Mouse (Mus musculus) C2C12 (cell line): Measurements from ENCODE around the gene Syt14. TPM values are rescaled to one million over a fixed set of nuclear protein-coding genes. Genes with fewer than 3 reads are reported as not detected.

Experiments used
- H3K27me3 ChIP-seq: one replicate; pipeline ENCODE4 v1.6.1; 2011; ENCODE audit not compliant: control insufficient read depth, insufficient read depth, insufficient read length
- H3K36me3 ChIP-seq: one replicate; pipeline ENCODE4 v1.6.1; 2011; ENCODE audit not compliant: control insufficient read depth, insufficient read depth
- H3K4me3 ChIP-seq: one replicate; pipeline ENCODE4 v1.5.1; 2011; ENCODE audit warnings: mild to moderate bottlenecking, control low read depth; ENCODE audit not compliant: poor library complexity, insufficient read depth, severe bottlenecking
- H3K79me2 ChIP-seq: one replicate; pipeline ENCODE4 v1.6.1; 2011; ENCODE audit not compliant: control insufficient read depth, insufficient read depth
- H3K79me3 ChIP-seq: one replicate; pipeline ENCODE4 v1.6.1; 2011; ENCODE audit warnings: low read depth, control low read depth
- H3ac ChIP-seq: one replicate; pipeline ENCODE3; 2011; ENCODE audit warnings: low read depth; ENCODE audit not compliant: control insufficient read depth, insufficient read length
- CEBPB ChIP-seq: IDR thresholded peaks from one replicate; pipeline ENCODE4 v1.6.1; 2011; ENCODE audit warnings: low read depth, mild to moderate bottlenecking, control low read depth, moderate library complexity
- CTCF ChIP-seq: IDR thresholded peaks from one replicate; pipeline ENCODE4 v1.5.1; 2011; ENCODE audit not compliant: control insufficient read depth, insufficient read depth, insufficient read length
- FOSL1 ChIP-seq: IDR thresholded peaks from one replicate; pipeline ENCODE4 v1.8.0; 2011; ENCODE audit warnings: mild to moderate bottlenecking, low read length; ENCODE audit not compliant: poor library complexity, insufficient read depth, severe bottlenecking
- MAX ChIP-seq: IDR thresholded peaks from one replicate; pipeline ENCODE4 v1.6.1; 2011; ENCODE audit warnings: mild to moderate bottlenecking, control low read depth
- MYOD1 ChIP-seq: IDR thresholded peaks from one replicate; pipeline ENCODE4 v1.6.1; 2011; ENCODE audit warnings: low read depth; ENCODE audit not compliant: control insufficient read depth, insufficient read length
- MYOG ChIP-seq: IDR thresholded peaks from one replicate; pipeline ENCODE4 v1.6.1; 2011; ENCODE audit not compliant: control insufficient read depth, insufficient read length; ENCODE audit errors: extremely low read depth
- USF1 ChIP-seq: IDR thresholded peaks from one replicate; pipeline ENCODE4 v1.6.1; 2011; ENCODE audit warnings: low read depth, mild to moderate bottlenecking, control low read depth, moderate library complexity
- polyA plus RNA-seq: library from polyadenylated mRNA; unstranded; fragments of >200 nt; fragmentation: generic; extraction: Trizol; gene quantifications from one replicate; pipeline ENCODE4 v1.2.1, GENCODE M21; 2012; ENCODE audit warnings: missing spikeins

Syt14 gene
- polyA plus RNA-seq, 1 experiment, result not detected

DNA sequence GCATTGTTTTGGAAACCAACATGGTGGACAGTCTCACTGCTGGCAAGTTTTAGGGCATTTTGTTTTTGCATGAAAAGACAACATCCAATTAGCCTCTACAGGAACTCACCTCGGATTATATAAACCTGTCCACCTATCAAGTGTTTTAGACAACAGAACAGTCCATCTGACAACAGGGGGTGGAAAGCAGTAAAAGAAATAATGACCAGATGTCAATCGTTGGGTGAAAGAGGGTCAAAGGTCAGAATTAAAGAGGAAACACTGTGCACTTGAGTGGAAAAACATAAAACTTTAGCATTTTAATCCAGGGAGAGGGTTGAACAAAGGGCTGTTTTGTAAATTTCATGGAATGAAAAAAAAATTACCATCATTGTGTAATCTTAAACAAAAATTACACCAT is 136.8 kb downstream of the Syt14 start:
- TF ChIP-seq MYOD1 (no peak), MAX (no peak), CTCF (no peak), USF1 (no peak), MYOG (no peak), CEBPB (no peak), FOSL1 (no peak)
- no peak overlapping the region for H3K4me3 ChIP-seq
- no peaks in the 10 kb centered on the region for H3K79me3 ChIP-seq
- no peaks in the 10 kb centered on the region for H3K79me2 ChIP-seq
- no peaks in the 10 kb centered on the region for H3K27me3 ChIP-seq
- no peaks in the 10 kb centered on the region for H3K36me3 ChIP-seq
- no peak overlapping the region for H3ac ChIP-seq

DNA sequence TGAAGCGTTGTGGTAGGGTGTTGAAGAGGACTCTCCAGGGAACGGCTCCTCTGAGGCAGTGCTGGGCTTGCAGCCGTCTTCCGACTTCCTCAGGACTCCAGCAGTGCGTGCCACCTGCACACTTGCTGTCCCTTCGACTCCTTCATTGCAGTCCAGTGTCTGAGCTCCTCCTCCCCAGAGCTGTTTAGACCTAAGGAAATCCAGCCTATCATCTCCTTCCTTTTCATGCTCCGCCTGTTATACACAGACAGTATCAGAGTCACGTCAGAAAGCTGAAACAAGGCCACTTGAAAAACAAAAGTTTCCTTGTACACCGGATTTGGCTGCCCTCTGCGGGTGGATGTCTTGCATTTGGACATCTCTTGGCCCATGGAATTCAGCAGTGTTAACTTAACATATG is 138.4 kb downstream of the Syt14 start:
- Histone ChIP-seq H3K79me2 (no peaks in the 10 kb centered on the region), H3K79me3 (no peaks in the 10 kb centered on the region), H3K4me3 (no peak overlapping the region), H3ac (no peak overlapping the region), H3K36me3 (no peaks in the 10 kb centered on the region), H3K27me3 (no peaks in the 10 kb centered on the region)
- TF ChIP-seq CEBPB, result no peak
- no peak for TF ChIP-seq MYOD1
- TF ChIP-seq CTCF, result no peak
- TF ChIP-seq MYOG, result no peak
- no peak for TF ChIP-seq FOSL1
- no peak for TF ChIP-seq MAX
- no peak for TF ChIP-seq USF1

DNA sequence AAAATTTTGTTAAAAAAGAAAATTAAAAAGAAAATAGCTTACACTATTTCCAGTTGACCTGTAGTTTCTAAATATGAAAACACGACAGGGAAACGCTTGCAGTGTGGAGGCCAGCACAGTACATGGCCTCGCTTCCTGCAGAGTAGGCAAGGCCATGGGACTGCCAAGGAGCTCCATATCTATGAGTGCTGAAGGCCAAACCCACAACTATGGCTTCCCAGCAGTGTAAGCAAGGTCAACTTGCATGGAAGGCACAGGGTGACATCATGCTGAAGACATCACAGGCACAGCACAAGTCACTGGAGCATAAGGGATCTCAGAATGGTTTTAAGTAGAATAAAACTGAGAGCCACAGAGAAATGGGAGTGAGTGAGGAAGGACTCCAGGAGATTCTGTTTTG is 139.5 kb downstream of the Syt14 start:
- Histone ChIP-seq H3K27me3 (no peaks in the 10 kb centered on the region), H3K36me3 (no peaks in the 10 kb centered on the region), H3K4me3 (no peak overlapping the region), H3ac (no peak overlapping the region), H3K79me2 (no peaks in the 10 kb centered on the region), H3K79me3 (no peaks in the 10 kb centered on the region)
- TF ChIP-seq MYOD1, result no peak
- no peak for TF ChIP-seq MAX
- no peak for TF ChIP-seq USF1

DNA sequence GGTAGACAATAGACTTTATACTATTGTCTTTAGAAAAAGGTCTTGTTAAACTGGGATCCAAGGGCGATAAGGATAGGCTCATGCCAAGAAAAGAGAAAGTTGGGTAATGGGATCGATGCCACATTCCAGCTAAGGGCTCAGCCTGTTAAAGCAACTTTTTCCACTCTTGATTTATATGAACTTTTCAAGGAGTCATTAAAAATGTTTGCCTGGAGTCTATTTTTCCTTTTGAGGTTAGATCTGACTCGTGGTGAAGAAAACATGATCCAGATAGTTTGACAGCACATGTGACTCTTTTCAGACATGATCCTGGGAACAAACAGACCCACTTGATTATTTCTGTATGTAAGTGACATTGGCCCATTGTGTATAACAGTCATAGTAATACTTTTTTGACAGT is 144.9 kb downstream of the Syt14 start:
- TF ChIP-seq CTCF (no peak), FOSL1 (no peak), CEBPB (no peak), MYOG (no peak), MAX (no peak), USF1 (no peak), MYOD1 (no peak)

DNA sequence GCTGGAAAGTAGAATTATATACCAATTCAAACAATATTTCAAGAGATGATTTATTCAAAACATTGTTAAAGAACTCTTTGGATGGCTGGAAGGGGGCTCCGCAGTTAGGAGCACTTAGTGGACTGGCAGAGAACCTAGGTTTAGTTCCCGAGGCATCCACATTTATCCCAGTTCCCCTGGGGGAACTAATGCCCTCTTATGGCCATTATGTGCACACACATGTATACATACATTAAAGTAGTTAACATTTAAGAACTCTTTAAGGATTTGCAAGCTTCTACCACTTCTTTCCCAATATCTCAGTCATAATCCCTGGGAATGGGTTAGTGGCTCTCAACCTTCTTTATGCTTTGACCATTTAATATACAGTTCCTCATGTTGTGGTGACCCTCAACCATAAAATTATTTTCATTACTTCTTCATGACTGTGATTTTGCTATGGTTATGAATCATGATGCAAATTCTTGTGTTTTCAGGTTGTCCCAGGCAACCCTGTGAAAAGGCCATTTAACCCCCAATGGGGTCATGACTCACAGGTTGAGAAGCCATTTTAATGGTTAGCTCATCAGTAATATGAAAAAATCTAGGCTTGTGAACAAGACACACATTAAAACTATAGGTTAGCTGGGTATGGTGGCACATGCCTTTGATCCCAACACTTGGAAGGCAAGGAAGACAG is 152.8 kb downstream of the Syt14 start:
- H3K79me3 ChIP-seq, result no peaks in the 10 kb centered on the region
- no peak overlapping the region for H3ac ChIP-seq
- H3K79me2 ChIP-seq, result no peaks in the 10 kb centered on the region
- no peak overlapping the region for H3K4me3 ChIP-seq
- H3K36me3 ChIP-seq, result no peaks in the 10 kb centered on the region
- TF ChIP-seq MYOD1, result no peak
- peak; percentile 14 for TF ChIP-seq FOSL1
- no peak for TF ChIP-seq MAX
- peak; percentile 2 for TF ChIP-seq CEBPB
- no peak for TF ChIP-seq USF1
- no peak for TF ChIP-seq CTCF
- no peak for TF ChIP-seq MYOG
- no peaks in the 10 kb centered on the region for H3K27me3 ChIP-seq

More for the DNA sequence above, 144.9 kb downstream of the Syt14 start:
- Histone ChIP-seq H3K36me3 (no peaks in the 10 kb centered on the region), H3K79me2 (no peaks in the 10 kb centered on the region), H3K27me3 (no peaks in the 10 kb centered on the region), H3ac (no peak overlapping the region), H3K79me3 (no peaks in the 10 kb centered on the region), H3K4me3 (no peak overlapping the region)

DNA sequence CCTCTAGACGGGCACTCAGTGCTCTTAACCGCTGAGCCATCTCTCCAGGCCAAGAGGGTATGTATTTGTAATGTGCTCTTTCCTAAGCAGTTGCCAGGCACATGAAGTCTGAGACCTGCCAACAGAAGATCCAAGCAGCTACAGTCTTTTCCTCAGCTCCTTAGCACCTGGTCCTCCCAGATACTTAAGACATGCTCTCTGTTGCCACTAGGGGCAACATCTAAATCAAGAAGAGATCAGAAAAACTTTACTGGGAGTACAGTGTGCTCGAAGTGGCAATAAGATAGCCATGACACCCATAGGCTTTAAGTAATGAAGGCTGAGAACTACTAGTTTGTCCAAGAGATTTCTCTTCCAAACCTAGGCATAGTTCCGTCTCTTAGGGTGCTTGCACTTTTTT is 155.4 kb downstream of the Syt14 start:
- no peaks in the 10 kb centered on the region for H3K79me3 ChIP-seq
- no peaks in the 10 kb centered on the region for H3K27me3 ChIP-seq
- H3K79me2 ChIP-seq, result no peaks in the 10 kb centered on the region
- no peak for TF ChIP-seq MAX
- TF ChIP-seq FOSL1, result no peak
- no peak for TF ChIP-seq MYOG
- TF ChIP-seq MYOD1, result no peak
- TF ChIP-seq USF1, result no peak
- TF ChIP-seq CEBPB, result no peak
- no peak overlapping the region for H3ac ChIP-seq
- H3K4me3 ChIP-seq, result no peak overlapping the region
- H3K36me3 ChIP-seq, result no peaks in the 10 kb centered on the region
